Mouse (Mus musculus): ENCODE measurements at regions not wholly inside any gene's neighbourhood (a gene's known extent, or its start where the extent isn't known, plus 50 kb on each side); places are given as distances from the start of the nearest gene placed in this dataset.

GRCm38 (mm10) chr5:106088478-106089185 lies 212.3 kb downstream of the Zfp326 start:
- TF ChIP-seq SRF (IDR thresholded peaks at IDR 0.05; ENCODE audit: control insufficient read depth, insufficient read length, low read depth) (no peak), MYOG (IDR thresholded peaks at IDR 0.05; ENCODE audit: control insufficient read depth in 1 of 3, insufficient read depth in 1 of 3, insufficient read length in 2 of 3, low read depth in 2 of 3) (no peak), TCF3 (IDR thresholded peaks at IDR 0.05; ENCODE audit: insufficient read length, low read depth) (no peak), E2F4 (IDR thresholded peaks at IDR 0.05; ENCODE audit: insufficient read depth) (no peak), POLR2A (IDR thresholded peaks at IDR 0.05; ENCODE audit: insufficient read length, low read depth) (no peak), MAX (IDR thresholded peaks at IDR 0.05; ENCODE audit: low read depth) (no peak), REST (IDR thresholded peaks at IDR 0.05; ENCODE audit: insufficient read depth, insufficient read length) (no peak), USF1 (IDR thresholded peaks at IDR 0.05; ENCODE audit: low read depth) (no peak), CEBPB (IDR thresholded peaks at IDR 0.05; ENCODE audit: insufficient read depth, poor library complexity, severe bottlenecking) (no peak), TCF12 (IDR thresholded peaks at IDR 0.05; ENCODE audit: insufficient read depth, poor library complexity, severe bottlenecking) (no peak), MYOD1 (IDR thresholded peaks at IDR 0.05; ENCODE audit: control insufficient read depth in 1 of 3, insufficient read length in 2 of 3, low read depth in 2 of 3) (no peak), POLR2AphosphoS2 (IDR thresholded peaks at IDR 0.05; ENCODE audit: insufficient read length, low read depth) (no peak)
- no peaks in the 10 kb centered on the region for H3K79me2 ChIP-seq (ENCODE audit: control insufficient read depth, insufficient read depth)
- peaks cover 9% of the 10 kb centered on the region for H3K27me3 ChIP-seq (ENCODE audit: control insufficient read depth, insufficient read depth, insufficient read length)
- H3K4me2 ChIP-seq (ENCODE audit: low read depth), result no peak overlapping the region
- H3K36me3 ChIP-seq (ENCODE audit: control insufficient read depth, insufficient read depth), result no peaks in the 10 kb centered on the region
- H3ac ChIP-seq (ENCODE audit: control insufficient read depth, insufficient read length), result no peak overlapping the region
- no peak overlapping the region for H3K4me3 ChIP-seq

- no peak for TF ChIP-seq MAX (IDR thresholded peaks at IDR 0.05; ENCODE audit: low read depth)
- no peak for TF ChIP-seq MYOG (IDR thresholded peaks at IDR 0.05; ENCODE audit: control insufficient read depth in 1 of 3, insufficient read depth in 1 of 3, insufficient read length in 2 of 3, low read depth in 2 of 3)
- TF ChIP-seq TCF12 (IDR thresholded peaks at IDR 0.05; ENCODE audit: insufficient read depth, poor library complexity, severe bottlenecking), result no peak
- no peak for TF ChIP-seq USF1 (IDR thresholded peaks at IDR 0.05; ENCODE audit: low read depth)
- no peak for TF ChIP-seq REST (IDR thresholded peaks at IDR 0.05; ENCODE audit: insufficient read depth, insufficient read length)
- TF ChIP-seq POLR2AphosphoS2 (IDR thresholded peaks at IDR 0.05; ENCODE audit: insufficient read length, low read depth), result no peak
- TF ChIP-seq SRF (IDR thresholded peaks at IDR 0.05; ENCODE audit: control insufficient read depth, insufficient read length, low read depth), result no peak
- no peak for TF ChIP-seq E2F4 (IDR thresholded peaks at IDR 0.05; ENCODE audit: insufficient read depth)
- no peak for TF ChIP-seq CEBPB (IDR thresholded peaks at IDR 0.05; ENCODE audit: insufficient read depth, poor library complexity, severe bottlenecking)
- Histone ChIP-seq H3K79me2 (ENCODE audit: control insufficient read depth, insufficient read depth) (no peaks in the 10 kb centered on the region), H3K4me2 (ENCODE audit: low read depth) (no peak overlapping the region), H3ac (ENCODE audit: control insufficient read depth, insufficient read length) (no peak overlapping the region), H3K36me3 (ENCODE audit: control insufficient read depth, insufficient read depth) (no peaks in the 10 kb centered on the region), H3K27me3 (ENCODE audit: control insufficient read depth, insufficient read depth, insufficient read length) (peaks cover 23% of the 10 kb centered on the region), H3K4me3 (no peak overlapping the region)
Observed at GRCm38 (mm10) chr5:106083786-106084185, 207.4 kb downstream of the Zfp326 start.

- H3ac ChIP-seq (ENCODE audit: control insufficient read depth, insufficient read length), result no peak overlapping the region
- no peak overlapping the region for H3K4me3 ChIP-seq
- H3K36me3 ChIP-seq (ENCODE audit: control insufficient read depth, insufficient read depth), result no peaks in the 10 kb centered on the region
- no peak overlapping the region for H3K4me2 ChIP-seq (ENCODE audit: low read depth)
- no peak for TF ChIP-seq TCF12 (IDR thresholded peaks at IDR 0.05; ENCODE audit: insufficient read depth, poor library complexity, severe bottlenecking)
- no peak for TF ChIP-seq REST (IDR thresholded peaks at IDR 0.05; ENCODE audit: insufficient read depth, insufficient read length)
- no peak for TF ChIP-seq SRF (IDR thresholded peaks at IDR 0.05; ENCODE audit: control insufficient read depth, insufficient read length, low read depth)
- TF ChIP-seq MAX (IDR thresholded peaks at IDR 0.05; ENCODE audit: low read depth), result no peak
- TF ChIP-seq MYOD1 (IDR thresholded peaks at IDR 0.05; ENCODE audit: control insufficient read depth in 1 of 3, insufficient read length in 2 of 3, low read depth in 2 of 3), result no peak
- peaks cover 23% of the 10 kb centered on the region for H3K27me3 ChIP-seq (ENCODE audit: control insufficient read depth, insufficient read depth, insufficient read length)
- H3K79me2 ChIP-seq (ENCODE audit: control insufficient read depth, insufficient read depth), result no peaks in the 10 kb centered on the region
Observed at GRCm38 (mm10) chr5:106082891-106083290, 206.5 kb downstream of the Zfp326 start.

GRCm38 (mm10) chr5:106067124-106067551 lies 190.8 kb downstream of the Zfp326 start:
- no peaks in the 10 kb centered on the region for H3K79me2 ChIP-seq (ENCODE audit: control insufficient read depth, insufficient read depth)
- H3K36me3 ChIP-seq (ENCODE audit: control insufficient read depth, insufficient read depth), result no peaks in the 10 kb centered on the region
- no peaks in the 10 kb centered on the region for H3K27me3 ChIP-seq (ENCODE audit: control insufficient read depth, insufficient read depth, insufficient read length)
- no peak overlapping the region for H3K4me2 ChIP-seq (ENCODE audit: low read depth)
- H3K4me3 ChIP-seq, result no peak overlapping the region
- TF ChIP-seq TCF3 (IDR thresholded peaks at IDR 0.05; ENCODE audit: insufficient read length, low read depth) (no peak), USF1 (IDR thresholded peaks at IDR 0.05; ENCODE audit: low read depth) (no peak), E2F4 (IDR thresholded peaks at IDR 0.05; ENCODE audit: insufficient read depth) (no peak), SRF (IDR thresholded peaks at IDR 0.05; ENCODE audit: control insufficient read depth, insufficient read length, low read depth) (no peak), MYOG (IDR thresholded peaks at IDR 0.05; ENCODE audit: control insufficient read depth in 1 of 3, insufficient read depth in 1 of 3, insufficient read length in 2 of 3, low read depth in 2 of 3) (no peak), TCF12 (IDR thresholded peaks at IDR 0.05; ENCODE audit: insufficient read depth, poor library complexity, severe bottlenecking) (no peak), CEBPB (IDR thresholded peaks at IDR 0.05; ENCODE audit: insufficient read depth, poor library complexity, severe bottlenecking) (no peak), POLR2AphosphoS2 (IDR thresholded peaks at IDR 0.05; ENCODE audit: insufficient read length, low read depth) (no peak)
- no peak overlapping the region for H3ac ChIP-seq (ENCODE audit: control insufficient read depth, insufficient read length)

GRCm38 (mm10) chr5:106066706-106067105 lies 190.3 kb downstream of the Zfp326 start:
- Histone ChIP-seq H3K79me2 (ENCODE audit: control insufficient read depth, insufficient read depth) (no peaks in the 10 kb centered on the region), H3K36me3 (ENCODE audit: control insufficient read depth, insufficient read depth) (no peaks in the 10 kb centered on the region), H3K4me2 (ENCODE audit: low read depth) (no peak overlapping the region), H3K4me3 (no peak overlapping the region), H3ac (ENCODE audit: control insufficient read depth, insufficient read length) (no peak overlapping the region), H3K27me3 (ENCODE audit: control insufficient read depth, insufficient read depth, insufficient read length) (no peaks in the 10 kb centered on the region)
- TF ChIP-seq TCF3 (IDR thresholded peaks at IDR 0.05; ENCODE audit: insufficient read length, low read depth), result no peak
- TF ChIP-seq TCF12 (IDR thresholded peaks at IDR 0.05; ENCODE audit: insufficient read depth, poor library complexity, severe bottlenecking), result no peak
- no peak for TF ChIP-seq POLR2AphosphoS2 (IDR thresholded peaks at IDR 0.05; ENCODE audit: insufficient read length, low read depth)
- no peak for TF ChIP-seq MYOD1 (IDR thresholded peaks at IDR 0.05; ENCODE audit: control insufficient read depth in 1 of 3, insufficient read length in 2 of 3, low read depth in 2 of 3)
